Mouse (Mus musculus) right cerebral cortex, postnatal 36 days (tissue): ENCODE measurements around the gene Emilin2.

Experiments
- DNase-seq, 2 experiments: peaks; one replicate each; pipeline ENCODE4 v3.0.0; 2022; ENCODE audit warnings: low spot score in 2 of 2, mixed read lengths in 1 of 2

Emilin2 gene

DNA sequence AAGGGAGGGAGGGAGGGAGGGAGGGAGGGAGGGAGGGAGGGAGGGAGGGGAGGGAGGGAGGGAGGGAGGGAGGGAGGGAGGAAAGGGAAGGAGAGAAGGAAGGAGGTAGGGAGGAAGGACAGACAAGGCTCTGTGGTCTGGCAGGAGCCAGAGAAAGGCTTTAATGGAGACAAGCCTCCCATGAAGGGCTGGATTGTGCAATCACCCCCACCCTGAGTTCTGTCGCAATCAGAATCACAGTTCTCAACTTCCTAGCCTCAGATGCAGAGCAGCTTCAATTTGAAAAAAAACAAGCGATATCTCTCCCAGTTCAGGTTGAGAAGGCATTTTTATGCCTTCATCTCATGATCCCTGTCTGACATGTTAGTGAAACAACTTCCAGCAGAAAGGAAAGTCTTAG lies 11.4 kb downstream of the Emilin2 start:
- no peak for DNase-seq

DNA sequence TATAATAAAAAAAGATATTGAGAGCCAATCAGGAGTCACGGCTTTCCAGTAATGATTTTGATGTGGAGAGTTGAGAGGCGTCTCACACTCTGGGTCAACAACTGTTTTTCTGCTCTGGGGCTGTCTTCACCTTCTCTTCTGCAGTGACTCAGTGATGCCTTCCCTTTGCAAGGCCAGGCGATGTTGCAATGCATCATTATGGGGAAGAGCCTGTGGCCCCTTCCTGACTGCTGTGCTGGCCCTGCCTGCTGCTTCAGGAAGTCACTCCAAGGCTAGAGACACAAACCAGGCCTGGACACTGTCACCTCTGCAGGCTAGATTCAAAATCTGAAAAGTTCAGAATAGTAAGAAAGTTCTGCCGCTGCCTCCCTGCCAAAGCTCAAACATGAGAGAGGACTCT lies 11.9 kb downstream of the Emilin2 start:
- no peak for DNase-seq

DNA sequence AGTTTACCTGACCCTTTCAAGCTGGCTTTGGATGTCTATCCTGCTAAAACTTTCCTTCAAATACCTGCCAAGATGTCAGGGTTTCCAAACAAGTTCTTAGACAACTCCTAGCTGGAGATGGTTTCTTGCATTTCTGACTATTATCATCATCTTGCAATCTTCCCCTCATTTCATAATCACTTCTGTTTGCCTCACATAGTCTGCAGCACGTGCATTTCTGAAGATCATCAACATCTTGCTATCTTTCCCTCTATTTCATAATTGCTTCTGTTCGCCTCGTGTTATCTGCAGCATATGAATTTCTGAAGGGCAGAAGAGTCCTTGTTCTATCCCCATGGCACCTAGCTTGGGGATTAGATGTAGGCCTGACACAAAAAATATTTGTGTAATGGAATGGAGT lies 17.2 kb downstream of the Emilin2 start:
- DNase-seq, result no peak

DNA sequence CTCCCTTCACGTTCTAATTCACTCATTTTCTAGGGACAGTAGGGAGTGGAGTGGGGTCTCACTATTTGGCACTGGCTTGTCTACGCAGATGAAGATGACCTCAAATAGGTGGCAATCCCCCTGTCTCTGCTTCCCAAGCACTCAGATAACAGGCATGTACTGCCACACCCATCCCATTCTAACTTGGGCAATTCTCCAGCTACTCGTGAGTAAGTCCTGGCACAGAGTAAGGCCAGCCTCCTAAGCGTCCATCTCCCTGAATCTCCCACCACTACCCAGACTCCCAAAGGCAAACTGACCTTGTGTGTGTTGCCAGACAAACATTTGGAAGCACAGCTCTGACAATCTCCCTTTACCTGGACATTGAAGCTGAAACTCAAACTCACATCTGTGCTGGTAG lies 18.9 kb downstream of the Emilin2 start:
- DNase-seq, result no peak

GRCm38 (mm10) chr17:71291897-71292420 lies 19.8 kb downstream of the Emilin2 start:
- no peak for DNase-seq

DNA sequence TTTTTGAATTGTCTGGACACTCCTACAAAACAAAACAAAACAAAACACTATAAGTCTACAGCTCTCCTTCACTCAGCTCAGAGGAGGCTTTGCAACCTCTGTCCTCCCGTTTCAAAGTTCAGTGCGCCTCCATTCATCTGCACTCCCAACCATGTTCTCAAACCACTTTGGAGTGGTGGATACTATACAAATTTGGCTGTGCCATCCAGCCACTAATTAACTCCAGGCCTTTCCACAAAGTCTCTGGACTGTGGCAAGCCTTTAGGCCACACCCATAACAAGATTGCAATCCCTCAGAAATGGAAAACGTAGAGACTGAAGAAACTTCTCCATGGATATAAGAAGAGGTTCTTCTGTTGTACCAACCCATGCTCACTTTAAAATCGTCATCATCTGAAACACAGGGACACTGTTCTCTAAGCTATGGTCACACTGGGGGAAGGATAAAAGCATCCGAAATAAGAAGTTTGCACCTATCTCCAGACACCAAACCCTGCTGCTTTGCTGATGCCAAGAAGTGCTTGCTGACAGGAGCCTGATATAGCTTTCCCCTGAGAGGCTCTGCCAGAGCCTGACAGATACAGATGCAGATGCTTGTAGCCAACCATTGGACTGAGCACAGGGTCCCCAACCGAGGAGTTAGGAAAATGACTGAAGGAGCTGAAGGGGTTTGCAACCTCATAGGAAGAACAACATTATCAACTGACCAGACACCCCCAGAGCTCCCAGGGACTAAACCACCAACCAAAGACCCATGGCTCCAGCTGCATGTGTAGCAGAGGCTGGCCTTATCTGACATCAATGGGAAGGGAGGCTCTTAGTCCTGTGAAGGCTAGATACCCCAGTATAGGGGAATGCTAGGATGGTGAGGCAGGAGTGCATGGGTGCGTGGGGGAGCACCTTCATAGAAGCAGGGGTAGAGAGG lies 21.0 kb downstream of the Emilin2 start:
- no peak for DNase-seq

DNA sequence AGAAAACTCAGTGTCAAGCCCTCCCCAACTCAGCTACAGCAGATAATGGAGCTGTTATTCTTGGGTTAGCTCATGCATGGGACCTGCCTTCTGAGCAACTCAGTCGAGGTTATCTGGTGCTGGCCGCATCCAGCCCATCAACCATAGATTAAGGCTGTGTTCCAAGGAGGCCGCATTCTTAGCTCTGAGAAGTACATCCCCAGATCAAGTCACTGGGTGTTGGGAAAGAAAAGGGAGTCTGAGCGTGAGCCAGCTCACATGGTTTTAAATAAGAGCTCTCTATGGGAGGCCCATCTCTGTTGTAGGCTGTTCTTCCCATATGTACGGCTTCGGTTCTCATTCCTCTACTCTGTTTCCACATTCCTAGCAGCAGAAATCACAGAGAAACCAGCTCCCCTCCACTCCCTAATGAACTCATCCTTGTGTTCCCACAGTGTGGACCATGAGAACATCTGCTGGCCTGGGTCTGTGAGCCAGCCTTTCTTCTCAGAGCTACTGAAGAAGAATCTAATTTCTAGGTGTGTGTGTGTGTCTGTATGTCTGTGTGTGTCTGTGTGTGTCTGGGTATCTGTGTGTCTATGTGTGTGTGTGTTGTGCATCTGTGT lies 22.1 kb downstream of the Emilin2 start:
- DNase-seq, result no peak

GRCm38 (mm10) chr17:71288808-71289548 lies 22.8 kb downstream of the Emilin2 start:
- DNase-seq, result no peak

GRCm38 (mm10) chr17:71288145-71288758 lies 23.5 kb downstream of the Emilin2 start:
- DNase-seq, result no peak

- no peak for DNase-seq
These were observed 24.2 kb downstream of the Emilin2 start for GRCm38 (mm10) chr17:71287586-71287985.

GRCm38 (mm10) chr17:71285929-71286328 lies 25.8 kb downstream of the Emilin2 start:
- no peak for DNase-seq

GRCm38 (mm10) chr17:71284890-71285289 lies 26.9 kb downstream of the Emilin2 start:
- DNase-seq, result no peak

- DNase-seq, result no peak
These were observed 28.5 kb downstream of the Emilin2 start for GRCm38 (mm10) chr17:71283237-71283636.

- no peak for DNase-seq
These were observed 29.1 kb downstream of the Emilin2 start for GRCm38 (mm10) chr17:71282716-71283115.

GRCm38 (mm10) chr17:71277701-71278491 lies 33.9 kb downstream of the Emilin2 start:
- DNase-seq, result no peak

- DNase-seq, result no peak
These were observed 35.0 kb downstream of the Emilin2 start for GRCm38 (mm10) chr17:71276771-71277170.

DNA sequence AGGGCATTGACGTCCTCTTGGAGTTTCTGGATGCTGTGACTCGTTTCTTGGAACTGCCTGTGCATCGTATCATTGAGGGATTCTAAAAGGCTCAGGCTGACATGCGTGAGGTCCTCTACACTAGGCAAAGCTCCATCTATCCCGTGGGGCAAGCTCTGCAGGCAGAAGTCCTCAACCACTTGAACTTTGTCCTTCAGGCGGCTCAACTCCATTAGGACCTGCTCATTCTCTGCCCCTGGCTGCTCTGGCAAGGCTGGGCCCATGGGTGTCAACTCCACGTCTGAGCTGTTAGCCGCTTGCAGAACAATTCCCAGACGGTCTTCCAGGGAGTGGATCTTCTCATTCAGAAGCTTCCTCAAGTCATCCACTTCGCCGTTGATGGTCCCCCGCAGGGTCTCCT lies 37.9 kb downstream of the Emilin2 start:
- DNase-seq, result no peak

DNA sequence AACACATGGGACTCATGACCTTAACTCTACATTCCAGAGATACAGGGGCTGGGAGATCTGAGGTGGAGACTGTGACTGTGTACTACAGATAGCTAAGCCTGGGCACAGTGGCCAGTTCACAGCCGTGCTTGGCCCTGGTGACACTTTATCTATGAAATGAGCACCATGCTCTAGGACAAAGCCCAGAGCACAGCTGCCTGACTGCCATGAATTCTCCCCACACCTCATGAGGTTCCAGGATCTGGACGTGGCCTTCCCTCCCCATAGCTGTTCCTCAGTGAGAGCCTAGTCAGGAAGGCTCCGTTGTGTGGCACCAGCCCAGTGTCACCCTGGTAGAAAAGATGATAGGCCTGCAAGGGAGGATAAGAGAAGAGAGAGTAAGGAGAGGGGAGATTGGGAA lies 43.2 kb downstream of the Emilin2 start:
- no peak for DNase-seq

- DNase-seq, result no peak
These were observed 43.6 kb downstream of the Emilin2 start for GRCm38 (mm10) chr17:71268152-71268551.

DNA sequence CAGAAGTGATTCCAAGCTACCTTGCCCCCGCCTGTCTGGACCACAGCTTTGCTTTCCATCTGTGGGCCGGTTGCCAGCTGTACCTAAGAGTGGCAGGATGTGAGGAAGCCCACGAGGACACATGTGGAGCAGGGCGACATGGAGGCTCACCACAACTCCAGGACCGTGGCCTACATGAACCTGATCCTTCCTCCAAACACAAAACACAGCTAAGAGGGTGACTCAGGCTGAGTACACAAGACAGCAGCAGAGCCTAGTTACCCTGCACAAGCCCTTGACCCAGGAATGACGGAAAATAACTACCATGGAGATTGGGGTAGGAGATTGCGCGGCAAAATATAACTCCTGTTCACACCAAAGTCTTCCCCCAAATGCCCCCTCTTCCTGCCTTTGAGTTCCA lies 44.4 kb downstream of the Emilin2 start:
- DNase-seq, result no peak
